Mouse (Mus musculus) liver, adult 2 months (tissue): ENCODE data around the gene Man1c1.

Experiments used
- CTCF ChIP-seq: fragments of 200-500 bp; IDR thresholded peaks from 2 replicates; pipeline ENCODE4 v1.5.1; 2011; ENCODE audit warnings: low read depth, low read length, control low read depth
- POLR2A ChIP-seq: fragments of 200-500 bp; IDR thresholded peaks from 2 replicates; pipeline ENCODE4 v1.6.1; 2011; ENCODE audit warnings: low read length, control low read depth; ENCODE audit not compliant: insufficient read depth; ENCODE audit errors: extremely low read depth

- TF ChIP-seq POLR2A: no peak
- no peak for TF ChIP-seq CTCF
These were observed 52.7 kb downstream of the Man1c1 start for GRCm38 (mm10) chr4:134651358-134651757.
